Mouse (Mus musculus): ENCODE data around the gene Magi2.
"Not testable (repeated sequence)": the region's sequence is repeated elsewhere in the genome, so short reads cannot be mapped to it uniquely, and the experiment has no call there.

Magi2 gene

DNA sequence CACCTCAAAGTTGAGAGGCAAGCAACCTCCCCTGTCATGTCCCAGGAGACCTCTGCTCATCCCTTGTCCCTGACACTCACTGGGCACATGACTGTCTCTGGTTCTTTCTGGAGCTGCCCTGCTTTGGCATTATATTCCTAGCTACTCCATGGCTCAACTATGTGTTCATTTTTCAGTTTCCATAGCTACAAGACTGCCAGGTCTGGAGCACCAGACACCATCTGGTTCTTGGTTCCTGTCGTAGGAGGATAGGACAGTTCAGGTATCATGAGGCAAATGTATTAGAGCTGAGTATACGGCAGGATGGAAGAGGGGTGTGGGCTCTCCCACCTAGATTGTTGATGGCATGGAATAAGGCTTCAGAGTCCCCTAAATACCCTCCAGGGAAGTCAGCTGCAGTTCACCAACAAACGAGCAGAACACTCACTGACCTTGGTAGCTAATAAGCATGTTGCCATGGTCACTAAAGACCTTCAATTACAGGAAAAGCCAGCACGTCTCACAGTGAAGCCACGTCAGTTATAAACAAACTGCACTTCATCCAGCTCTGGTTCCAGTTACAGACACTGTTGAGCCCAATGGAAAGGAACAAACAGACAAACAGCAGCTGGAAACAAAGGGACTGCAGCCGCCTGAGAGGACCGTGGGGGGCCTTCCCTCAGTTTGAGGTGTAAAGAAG, 1449.5 kb downstream of the Magi2 start:
- no peak for DNase-seq

DNA sequence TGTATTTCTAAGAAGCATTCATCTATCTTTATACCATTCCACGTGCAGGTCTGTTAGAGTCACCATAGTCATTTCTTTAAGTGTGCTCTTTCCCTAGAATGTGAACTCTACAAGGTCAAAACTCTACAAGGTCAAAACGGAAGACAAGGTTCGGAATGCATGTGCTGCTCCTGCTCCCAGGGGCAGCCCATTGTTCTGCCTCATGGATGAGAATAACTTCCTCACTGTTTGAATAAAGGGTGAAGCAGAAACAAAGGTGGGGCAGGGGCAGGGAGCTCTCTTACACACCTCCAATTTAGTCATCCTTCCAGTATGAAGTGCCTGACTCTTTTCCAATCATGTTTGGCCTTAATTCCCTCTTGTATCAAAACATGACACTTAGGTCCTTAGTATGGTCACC, 1450.4 kb downstream of the Magi2 start:
- DNase-seq, result no peak

DNA sequence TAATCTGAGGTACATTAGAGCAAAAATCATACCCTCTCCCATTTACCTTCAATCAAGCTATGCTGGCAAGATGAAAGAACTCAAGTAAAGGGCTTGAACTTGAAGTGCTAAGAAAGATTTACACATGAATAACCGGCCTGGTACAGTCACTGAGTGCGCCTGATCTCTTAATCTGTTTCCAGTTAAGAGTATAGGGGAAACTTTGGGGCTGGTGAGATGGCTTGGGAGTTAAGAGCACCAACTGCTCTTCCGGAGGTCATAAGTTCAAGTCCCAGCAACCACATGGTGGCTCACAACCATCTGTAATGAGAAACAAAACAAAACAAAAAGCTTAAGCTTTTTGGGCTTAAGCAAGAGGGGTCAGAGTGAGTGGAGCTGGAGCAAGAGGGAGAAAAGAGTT, 1451.7 kb downstream of the Magi2 start:
- DNase-seq, result no peak

DNA sequence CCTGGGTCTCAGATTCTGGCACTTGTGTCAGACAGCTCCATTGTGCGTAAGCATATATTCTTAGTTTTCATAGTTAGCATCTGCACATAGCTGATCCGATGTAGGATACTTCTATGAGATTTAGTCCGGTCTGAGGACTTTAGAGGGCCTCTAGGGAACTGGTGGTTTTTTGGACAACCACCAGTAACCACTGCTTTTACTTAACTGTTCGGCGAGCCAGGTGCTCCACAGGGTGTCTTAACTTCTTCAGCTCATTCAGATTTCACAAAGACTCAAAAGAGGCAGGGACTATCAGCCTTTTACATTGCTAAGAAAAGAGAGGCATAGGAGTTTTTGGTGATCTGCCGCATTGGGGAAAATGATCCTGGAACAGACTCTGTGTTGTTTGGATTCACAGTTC, 1453.1 kb downstream of the Magi2 start:
- DNase-seq, result no peak

DNA sequence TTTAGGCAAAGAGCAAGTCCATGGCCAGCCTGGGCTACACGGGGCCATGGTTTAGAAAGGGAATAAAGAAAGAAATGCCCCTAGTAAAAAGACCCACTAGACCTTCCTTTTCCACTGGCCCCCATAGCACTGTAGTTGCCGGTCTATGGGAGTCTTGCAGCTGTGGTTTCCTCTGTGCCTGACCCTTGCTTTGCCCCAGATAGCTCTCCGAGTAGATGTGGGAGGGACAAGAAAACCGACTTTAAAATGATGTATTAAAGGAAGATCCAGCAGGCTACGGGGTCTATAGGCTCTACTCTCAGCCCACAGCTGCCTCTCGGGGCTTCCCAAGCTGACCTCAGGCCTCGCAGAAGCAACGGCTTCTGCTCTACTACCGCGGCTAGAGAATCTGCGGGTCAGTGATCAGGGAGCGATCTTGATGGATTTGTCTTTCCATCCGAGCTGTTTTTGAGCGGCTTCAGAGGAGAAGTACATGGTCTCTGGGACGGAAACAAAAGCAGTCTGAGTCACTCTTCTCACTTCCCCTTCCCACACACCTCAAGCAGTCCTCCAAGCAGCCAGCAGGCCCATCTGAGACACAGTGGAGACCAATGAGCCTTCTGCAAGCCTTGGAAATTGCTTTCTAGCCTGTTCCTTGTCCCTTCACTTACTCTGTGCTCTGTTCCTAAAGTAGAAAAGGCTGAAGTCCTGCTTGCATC, 1454.1 kb downstream of the Magi2 start:
- no peak for DNase-seq

DNA sequence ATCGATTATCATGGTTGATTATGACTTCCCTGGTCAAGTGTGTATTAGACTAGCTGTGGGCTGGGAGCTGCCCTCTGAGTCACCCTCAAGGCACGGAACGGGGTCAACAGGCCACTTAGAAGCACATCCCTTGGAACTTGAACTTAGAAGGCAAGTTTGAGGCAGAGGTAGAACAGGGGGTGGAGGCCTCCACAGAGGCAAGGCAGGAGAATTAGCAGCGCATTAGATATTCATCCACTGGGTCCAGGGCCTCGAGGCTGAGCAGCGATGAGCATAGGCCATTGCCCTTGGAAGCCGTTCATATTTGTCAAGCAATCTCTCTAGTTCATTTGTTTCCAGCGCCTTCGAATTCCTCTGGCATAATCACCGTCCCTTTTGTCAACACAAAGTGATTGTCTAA, 1454.8 kb downstream of the Magi2 start:
- DNase-seq, result no peak

DNA sequence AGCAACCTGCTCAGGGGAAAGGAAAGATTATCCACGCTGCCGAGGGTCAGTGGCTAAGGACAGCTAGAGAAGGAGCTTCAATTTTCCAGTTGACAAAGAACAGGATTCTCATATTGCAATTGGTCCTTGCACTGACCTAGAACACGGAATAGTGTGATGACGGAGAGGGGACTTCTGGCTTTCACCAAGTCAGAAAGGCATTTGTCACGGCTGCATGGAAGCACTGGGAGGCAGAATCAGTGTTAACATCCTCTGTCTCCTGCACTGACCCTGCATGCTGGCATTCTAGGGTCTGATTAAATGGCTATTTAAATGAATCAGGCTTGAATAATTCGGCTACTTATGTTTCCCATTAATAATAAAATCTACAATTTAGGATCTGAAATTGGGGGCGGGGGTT, 1455.4 kb downstream of the Magi2 start:
- DNase-seq, result no peak

DNA sequence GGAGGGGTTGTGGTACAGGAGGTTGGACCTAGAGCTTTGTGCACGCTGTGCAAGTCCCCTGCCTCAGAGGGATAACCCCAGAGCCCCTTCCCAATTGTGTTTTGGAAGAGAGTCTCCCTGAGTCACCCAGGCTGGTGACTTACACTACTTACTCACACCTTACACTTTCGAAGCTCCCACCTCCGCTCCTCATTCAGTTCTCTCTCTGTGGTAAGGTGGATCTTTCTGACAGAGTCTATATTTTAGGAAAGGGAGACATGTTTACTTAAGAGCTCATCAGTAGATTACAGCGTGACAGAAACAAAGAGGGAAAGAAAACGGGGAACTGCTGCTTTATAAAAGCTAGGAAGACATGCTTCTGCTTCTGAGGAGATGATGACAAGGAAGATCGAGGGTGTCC, 1457.3 kb downstream of the Magi2 start:
- no peak for DNase-seq

DNA sequence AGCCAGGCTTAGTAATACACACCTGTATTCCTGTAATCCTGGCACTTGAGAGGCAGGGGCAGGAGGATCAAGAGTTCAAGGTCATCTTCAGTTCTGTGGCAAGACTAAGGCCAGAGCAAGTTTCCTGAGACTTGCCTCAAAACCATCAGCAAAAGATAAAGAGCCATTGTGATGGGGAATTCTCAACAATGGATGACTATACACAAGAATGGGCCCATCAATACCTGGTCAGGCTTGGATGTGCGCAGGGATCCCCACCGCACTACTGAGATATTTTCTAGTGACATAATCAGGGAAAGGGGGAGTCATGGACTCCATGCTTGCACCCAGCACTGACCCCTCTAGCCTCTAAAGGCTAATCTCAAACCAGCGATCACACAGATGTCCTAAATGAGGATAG, 1465.4 kb downstream of the Magi2 start:
- DNase-seq, result no peak

DNA sequence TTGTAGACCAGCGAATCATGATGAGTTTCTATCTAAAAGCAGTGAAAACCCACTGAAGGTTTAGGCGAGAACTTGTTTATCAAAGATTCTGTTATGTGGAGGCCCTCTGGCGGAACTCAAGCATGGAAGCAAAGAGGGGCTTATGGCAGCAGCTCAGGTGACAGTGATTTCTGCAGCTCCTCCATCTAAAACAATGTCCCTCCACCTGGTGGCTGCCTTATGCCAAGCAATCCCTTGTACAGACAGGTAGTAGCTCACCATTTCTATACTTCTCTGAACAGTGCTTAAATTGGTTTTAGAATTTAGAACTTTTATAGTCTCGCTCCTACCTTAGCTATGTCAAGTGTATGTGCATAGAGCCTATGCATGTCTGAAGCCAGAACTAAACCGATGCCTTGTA, 1472.3 kb downstream of the Magi2 start:
- DNase-seq, result no peak

DNA sequence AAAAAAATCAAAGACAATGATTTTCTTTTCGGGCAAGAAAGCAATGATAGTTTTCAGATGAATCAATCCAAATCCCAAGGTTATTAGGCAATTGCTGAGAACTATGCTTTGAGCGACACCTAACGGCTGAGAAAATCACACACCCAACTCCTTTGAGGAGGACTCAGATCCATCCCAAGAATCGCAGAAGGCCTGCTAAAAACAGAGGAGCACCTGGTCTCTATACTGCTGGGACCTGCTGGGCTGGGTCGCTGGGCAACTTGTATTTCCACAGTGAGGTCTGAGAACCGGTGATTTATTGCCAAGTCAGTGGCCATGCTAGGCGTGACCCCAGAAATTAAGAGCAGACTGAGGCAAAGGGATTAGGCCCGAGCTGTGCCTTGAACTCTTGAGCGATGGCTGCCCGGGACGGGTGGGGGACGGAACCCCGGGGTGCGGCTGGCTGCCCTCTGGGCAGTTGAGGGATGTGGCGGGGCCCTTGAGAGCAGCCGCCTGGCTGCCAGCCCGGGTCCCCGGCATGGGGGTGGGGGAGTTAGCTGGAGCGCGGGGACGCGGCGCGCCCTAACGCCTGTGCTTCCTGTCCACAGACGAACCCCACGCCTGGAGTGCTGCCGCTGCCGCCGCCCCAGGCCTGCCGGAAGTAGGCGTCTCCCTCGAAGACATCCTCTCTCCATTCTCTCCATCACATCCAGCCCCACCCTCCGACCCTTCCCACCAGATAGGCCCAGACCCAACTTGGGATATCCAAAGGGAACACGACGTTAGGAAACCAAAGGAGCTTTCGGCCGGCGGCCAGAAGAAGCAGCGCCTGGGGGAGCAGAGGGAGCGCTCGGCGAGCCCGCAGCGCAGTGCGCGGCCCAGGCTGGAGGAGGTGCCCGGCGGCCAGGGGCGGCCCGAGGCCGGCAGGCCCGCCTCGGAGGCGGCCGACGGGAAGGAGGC, 1474.9 kb downstream of the Magi2 start:
- peak; percentile 80 for DNase-seq

DNA sequence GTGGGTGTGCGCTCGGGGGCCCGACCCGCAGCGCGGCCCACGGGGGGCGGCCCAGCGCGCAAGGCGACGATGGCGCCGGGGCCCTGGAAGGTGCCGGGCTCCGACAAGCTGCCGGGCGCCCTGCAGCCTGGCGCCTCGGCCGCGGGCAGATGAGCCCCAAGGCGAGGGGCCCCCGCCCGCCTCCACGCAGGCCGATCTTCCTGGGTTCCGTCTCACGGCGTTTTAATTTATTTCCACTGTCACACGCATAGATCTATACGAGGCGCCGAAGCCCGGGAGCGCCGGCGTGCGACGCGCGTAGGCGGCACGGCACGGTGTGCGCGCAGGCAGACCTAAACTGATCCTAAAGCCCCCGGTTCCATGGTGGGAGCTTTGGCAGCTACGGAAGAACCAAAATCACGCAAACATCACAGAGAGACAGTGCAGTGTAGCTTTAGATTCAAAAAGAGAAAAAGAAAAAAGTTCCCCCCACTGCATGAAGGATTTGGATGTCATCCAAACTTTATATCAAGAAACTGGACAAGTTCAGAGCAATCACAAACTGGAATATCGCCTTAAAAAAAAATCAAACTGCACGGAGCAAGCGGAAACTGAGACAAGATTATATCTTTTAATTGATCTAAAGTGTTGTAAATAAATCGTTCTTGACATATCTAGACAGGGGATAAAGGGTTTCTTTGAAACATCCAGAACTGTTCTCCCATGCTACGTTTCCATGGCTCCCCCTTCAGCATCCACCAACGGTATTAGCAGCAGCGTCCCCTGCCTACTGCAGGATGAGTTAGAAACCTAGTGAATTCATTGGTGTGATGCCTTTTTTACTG, 1475.9 kb downstream of the Magi2 start:
- peak; percentile 13 to 14 for DNase-seq

DNA sequence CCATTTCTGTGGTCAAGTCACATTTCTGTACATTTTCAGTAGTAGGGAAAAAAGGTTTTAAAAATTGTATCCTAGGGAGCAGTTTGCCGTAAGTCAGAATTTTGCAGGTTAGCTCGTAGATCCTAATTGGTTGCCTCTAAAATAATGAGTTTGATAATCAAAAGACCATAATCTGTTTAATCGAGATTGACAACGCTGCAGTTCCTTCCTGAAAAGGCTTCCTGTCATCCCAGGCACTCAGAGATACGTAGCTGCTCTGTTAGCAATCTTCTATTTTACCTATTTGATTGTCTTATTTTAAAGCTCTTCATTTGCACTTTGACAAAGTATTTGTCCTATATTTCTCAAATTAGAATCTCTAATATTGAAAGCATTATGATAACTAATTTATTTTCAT, 1476.5 kb downstream of the Magi2 start:
- DNase-seq, result no peak

DNA sequence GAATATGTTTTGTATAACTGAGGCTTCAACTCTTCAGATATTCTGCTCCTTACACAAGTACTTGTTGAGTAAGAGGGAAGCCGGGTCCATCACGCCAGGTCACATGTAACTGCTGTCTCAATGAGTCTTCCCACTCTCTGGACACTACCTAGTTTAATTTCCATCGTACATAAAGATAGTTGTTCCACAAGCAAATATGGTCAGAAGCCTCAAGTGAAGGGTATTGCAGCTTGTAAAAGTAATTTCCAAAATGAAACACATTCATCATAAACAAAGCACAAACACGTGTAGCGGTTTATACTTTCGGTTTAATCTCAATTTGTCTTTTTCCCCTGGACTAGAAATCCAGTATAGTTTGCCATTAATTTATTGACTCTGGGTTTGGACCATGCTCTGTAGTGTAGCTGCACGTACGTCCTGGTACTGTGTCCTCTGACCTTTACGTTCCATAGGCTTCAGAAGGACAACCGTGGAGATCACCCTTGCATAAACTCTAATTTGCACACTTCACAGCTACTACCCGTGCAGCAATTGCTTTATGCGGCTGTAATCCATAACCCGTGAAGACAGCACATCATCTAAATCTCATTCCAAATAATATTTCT, 1477.2 kb downstream of the Magi2 start:
- no peak for DNase-seq

DNA sequence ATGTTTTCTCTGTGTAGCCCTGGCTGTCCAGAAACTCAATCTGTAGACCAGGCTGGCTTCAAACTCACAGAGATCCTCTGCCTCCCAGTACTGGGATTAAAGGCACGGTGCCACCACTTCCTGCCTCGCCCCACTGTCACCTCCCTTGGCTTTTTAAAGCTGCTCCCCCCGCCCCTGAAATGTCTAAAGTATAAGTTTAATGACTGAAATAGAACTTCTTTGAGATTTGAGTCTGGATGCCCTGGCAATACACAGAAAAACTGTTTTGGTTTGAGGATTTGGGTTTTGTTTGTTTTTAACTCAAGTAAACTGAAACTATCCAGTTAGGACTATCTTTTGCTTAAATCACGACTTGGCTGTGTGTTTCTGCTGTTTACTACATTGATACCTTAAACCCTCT, 1478.0 kb downstream of the Magi2 start:
- no peak for DNase-seq

DNA sequence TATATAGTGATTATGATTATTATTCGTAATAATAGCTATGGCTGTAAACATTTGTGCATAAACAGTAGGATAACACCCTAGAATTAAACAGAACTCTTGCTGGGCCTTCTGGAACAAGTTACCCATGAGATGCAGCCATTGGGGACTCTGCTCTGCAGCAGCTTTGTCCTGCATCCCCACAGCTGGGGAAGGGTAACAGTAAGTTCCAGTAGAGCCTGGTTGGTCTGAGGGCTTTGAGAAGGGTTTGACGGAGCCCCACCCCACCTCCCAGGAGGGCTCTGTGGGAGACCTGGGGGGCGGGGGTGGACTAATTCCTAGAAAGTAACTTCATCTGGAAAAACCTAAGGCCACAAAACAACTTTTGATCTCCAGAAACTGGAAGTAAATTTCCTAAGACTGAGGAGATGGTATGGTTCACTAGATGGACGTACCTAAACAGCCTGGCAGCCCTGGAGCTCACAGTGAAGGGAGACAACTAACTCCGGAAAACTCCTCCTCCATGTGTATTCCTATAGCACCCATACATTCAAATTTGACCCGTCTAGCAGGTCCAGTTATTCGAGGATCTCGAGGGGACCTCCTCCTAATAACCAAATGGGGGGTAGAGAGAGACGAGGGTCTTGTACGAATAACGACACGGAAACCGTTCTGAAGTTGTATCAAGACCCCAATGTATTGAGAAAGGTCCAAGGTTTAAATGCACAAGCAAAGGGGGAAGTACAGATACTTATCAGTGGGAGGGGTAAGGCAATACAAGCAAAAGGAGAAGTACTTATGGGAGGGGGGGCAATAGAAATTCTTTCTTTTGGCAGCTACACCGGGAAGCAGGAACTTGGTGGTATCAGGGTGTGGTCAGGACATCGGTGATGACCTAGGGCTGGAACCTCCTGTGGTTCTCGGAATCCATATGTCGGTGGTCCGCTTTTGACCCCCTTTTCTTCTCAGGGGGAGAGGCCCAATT, 1479.8 kb downstream of the Magi2 start:
- not testable (repeated sequence) for DNase-seq

DNA sequence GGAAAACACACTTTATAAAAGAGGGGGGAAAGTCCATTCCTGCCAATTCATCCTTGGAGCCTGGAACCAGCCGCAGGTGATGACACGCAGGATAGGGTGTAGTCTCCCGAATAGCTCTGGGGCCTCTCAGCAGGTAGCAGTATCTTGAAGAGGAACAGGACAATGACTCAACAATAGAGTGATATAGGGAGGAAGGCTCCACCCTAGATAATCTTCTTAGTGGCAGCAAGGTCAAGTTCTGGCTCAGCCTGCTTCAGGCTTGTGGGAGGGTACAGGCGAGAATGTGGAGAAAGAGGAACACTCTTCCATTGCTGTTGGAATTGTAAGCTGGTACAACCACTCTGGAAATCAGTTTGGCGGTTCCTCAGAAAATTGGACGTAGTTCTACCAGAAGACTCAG, 1484.0 kb downstream of the Magi2 start:
- DNase-seq, result not testable (repeated sequence)

DNA sequence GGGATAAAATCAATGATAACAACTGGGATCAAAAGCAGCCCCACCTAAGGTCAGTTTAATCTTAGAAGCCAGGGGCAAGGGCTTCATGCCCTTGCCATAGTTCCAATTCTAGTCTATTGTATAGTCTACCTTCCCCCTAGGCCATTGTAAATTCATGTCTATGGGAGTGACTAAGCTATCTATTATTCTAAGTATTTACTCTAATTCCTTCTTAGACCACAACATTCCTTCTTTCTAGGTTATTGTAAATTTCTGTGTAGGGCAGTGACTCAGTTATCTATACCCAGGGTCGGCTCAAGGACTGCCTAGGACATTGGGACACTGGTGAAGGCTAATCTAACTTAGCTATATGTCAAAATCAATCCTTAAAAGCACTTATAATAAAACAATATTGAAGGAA, 1487.8 kb downstream of the Magi2 start:
- DNase-seq, result not testable (repeated sequence)

DNA sequence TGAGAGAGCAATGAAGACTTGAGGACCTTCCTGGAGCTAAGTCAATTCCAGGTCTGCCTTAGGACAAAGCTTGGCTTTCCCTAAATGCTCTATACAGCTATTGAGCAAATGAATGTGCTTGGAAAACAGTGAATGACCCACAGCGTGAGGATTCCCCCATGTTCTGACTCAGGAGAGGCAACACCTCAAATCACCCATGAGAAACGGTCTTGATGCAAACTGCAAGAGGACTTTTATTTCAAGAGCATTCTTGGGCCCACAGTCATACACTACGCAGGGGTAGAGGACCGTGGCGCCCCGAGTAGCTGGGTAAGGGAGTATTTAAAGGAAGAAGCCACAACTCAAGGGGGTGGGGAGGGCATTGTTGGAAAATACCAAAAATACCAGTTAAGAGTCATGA, 1489.1 kb downstream of the Magi2 start:
- not testable (repeated sequence) for DNase-seq

DNA sequence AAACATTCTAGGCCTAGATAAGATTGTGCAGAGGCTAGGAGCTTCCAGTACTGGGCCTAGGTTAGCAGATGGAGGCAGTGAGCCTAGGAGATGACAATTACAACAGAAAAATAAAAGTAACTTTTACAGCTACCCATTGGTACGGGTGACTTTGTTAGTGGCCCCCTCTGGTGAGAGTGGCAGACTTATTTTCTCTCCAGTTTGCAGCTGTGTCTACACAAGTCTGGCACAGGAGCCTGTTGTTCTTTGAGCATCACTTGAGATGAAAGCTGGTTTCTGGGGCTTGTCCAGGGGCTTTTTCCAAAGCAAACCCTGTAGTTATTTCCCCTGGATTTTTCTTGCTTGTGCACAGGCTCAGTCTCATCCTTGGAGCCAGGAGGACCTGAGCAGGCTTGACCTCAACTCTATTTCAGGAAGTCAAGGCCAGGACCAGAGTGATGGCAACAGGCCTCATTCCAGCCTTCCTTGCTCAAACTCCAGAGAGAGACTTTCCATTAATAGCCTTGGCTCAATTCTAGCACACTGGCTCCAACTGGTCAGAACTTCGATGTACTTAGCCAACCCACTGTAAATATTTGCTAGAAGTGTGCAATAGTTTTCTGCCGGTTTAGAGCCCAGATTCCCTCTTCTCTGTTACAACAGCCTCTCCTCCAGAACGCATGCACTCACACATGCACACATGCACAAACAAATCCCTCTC, 1493.5 kb downstream of the Magi2 start:
- DNase-seq, result no peak

All from thymus, adult 18-20 months (tissue).